Mouse (Mus musculus): ENCODE data around the gene Fndc7. TPM values are rescaled to one million over a fixed set of nuclear protein-coding genes. Genes with fewer than 3 reads are reported as not detected.

Fndc7 gene
- total and polyA plus RNA-seq, 3 experiments: 0.19 to 1.1 (median 0.35) TPM

Other genes starting within 250 kb of the Fndc7 start
- 10 to 100 TPM; 27.7 to 41.0 TPM for gene Clcc1, start 236.1 kb downstream of the Fndc7 start, total RNA-seq (2021)
- 10.4 and 13.9 TPM in 2 replicates for gene Clcc1, start 236.1 kb downstream of the Fndc7 start, polyA plus RNA-seq (2012; rRNA removed)
- gene Gpsm2, start 167.7 kb downstream of the Fndc7 start, total RNA-seq (2021): 1 to 10 TPM; 1.7 to 2.9 TPM
- 0.58 and 1.0 TPM in 2 replicates for gene Gpsm2, start 167.7 kb downstream of the Fndc7 start, polyA plus RNA-seq (2012; rRNA removed)
- not detected for gene Aknad1, start 150.3 kb downstream of the Fndc7 start, total RNA-seq (2021)
- gene Aknad1, start 150.3 kb downstream of the Fndc7 start, polyA plus RNA-seq (2012; rRNA removed): not detected in 2 replicates
- 10 to 100 TPM; 43.1 to 60.1 TPM for gene Stxbp3, start 49.5 kb downstream of the Fndc7 start, total RNA-seq (2021)
- 1.9 and 2.8 TPM in 2 replicates for gene Stxbp3, start 49.5 kb downstream of the Fndc7 start, polyA plus RNA-seq (2012; rRNA removed)
- gene Prpf38b, start 21.7 kb upstream of the Fndc7 start, total RNA-seq (2021): 10 to 100 TPM; 39.8 to 77.9 TPM
- 108 and 117 TPM in 2 replicates for gene Prpf38b, start 21.7 kb upstream of the Fndc7 start, polyA plus RNA-seq (2012; rRNA removed)
- not detected for gene Henmt1, start 49.9 kb upstream of the Fndc7 start, total RNA-seq (2021)
- gene Henmt1, start 49.9 kb upstream of the Fndc7 start, polyA plus RNA-seq (2012; rRNA removed): not detected in 2 replicates
- not detected for gene Gm9857, start 50.4 kb upstream of the Fndc7 start, total RNA-seq (2021)
- not detected in 2 replicates for gene Gm9857, start 50.4 kb upstream of the Fndc7 start, polyA plus RNA-seq (2012; rRNA removed)
- gene Fam102b, start 137.6 kb upstream of the Fndc7 start, total RNA-seq (2021): 1 to 10 TPM; 3.8 to 9.4 TPM
- gene Fam102b, start 137.6 kb upstream of the Fndc7 start, polyA plus RNA-seq (2012; rRNA removed): 0.98 and 1.0 TPM in 2 replicates
- gene Slc25a54, start 190.5 kb upstream of the Fndc7 start, total RNA-seq (2021): not detected
- gene Slc25a54, start 190.5 kb upstream of the Fndc7 start, polyA plus RNA-seq (2012; rRNA removed): not detected in 2 replicates
- gene Slc25a24, start 233.1 kb upstream of the Fndc7 start, total RNA-seq (2021): 10 to 100 TPM; 49.5 to 86.5 TPM
- gene Slc25a24, start 233.1 kb upstream of the Fndc7 start, polyA plus RNA-seq (2012; rRNA removed): 23.1 and 24.9 TPM in 2 replicates